Mouse (Mus musculus) intestine, embryonic 15.5 days (tissue): ENCODE measurements at regions not wholly inside any gene's neighbourhood (a gene's known extent, or its start where the extent isn't known, plus 50 kb on each side); places are given as distances from the start of the nearest gene placed in this dataset.

Source experiments
- ATAC-seq: fragments of 200-750 bp; cut with Nextera tagmentation; 2 replicates; pipeline ENCODE4 v1.8.0; 2017; ENCODE audit warnings: moderate TSS enrichment, moderate library complexity
- H3K27ac ChIP-seq: fragments of 300-500 bp; sonication (generic); 2 replicates; pipeline ENCODE4 v1.5.1; 2015; ENCODE audit warnings: mild to moderate bottlenecking, inconsistent platforms
- H3K27me3 ChIP-seq: fragments of 300-500 bp; sonication (generic); replicated peaks from 2 replicates; pipeline ENCODE4 v1.6.1; 2015; ENCODE audit warnings: inconsistent platforms
- H3K36me3 ChIP-seq: fragments of 300-500 bp; sonication (generic); 2 replicates; pipeline ENCODE4 v1.6.1; 2015; ENCODE audit warnings: inconsistent platforms
- H3K4me1 ChIP-seq: fragments of 300-500 bp; sonication (generic); replicated peaks from 2 replicates; pipeline ENCODE4 v1.6.1; 2015; ENCODE audit warnings: inconsistent platforms
- H3K4me2 ChIP-seq: fragments of 300-500 bp; sonication (generic); replicated peaks from 2 replicates; pipeline ENCODE4 v1.6.1; 2015; ENCODE audit warnings: mild to moderate bottlenecking, inconsistent platforms
- H3K4me3 ChIP-seq: fragments of 300-500 bp; sonication (generic); replicated peaks from 2 replicates; pipeline ENCODE4 v1.5.1; 2015; ENCODE audit warnings: inconsistent platforms
- H3K9ac ChIP-seq: fragments of 300-500 bp; sonication (generic); 2 replicates; pipeline ENCODE4 v1.6.1; 2015; ENCODE audit warnings: inconsistent platforms
- H3K9me3 ChIP-seq: fragments of 300-500 bp; sonication (generic); 2 replicates; pipeline ENCODE4 v1.6.1; 2016; ENCODE audit warnings: inconsistent platforms
- WGBS: fragments of 180-500 bp; shearing (Covaris S2); methylation state at CpG from one replicate; pipeline ENCODE4 v1.1.7; 2015; 5-methylcytosine and 5-hydroxymethylcytosine counted together

DNA sequence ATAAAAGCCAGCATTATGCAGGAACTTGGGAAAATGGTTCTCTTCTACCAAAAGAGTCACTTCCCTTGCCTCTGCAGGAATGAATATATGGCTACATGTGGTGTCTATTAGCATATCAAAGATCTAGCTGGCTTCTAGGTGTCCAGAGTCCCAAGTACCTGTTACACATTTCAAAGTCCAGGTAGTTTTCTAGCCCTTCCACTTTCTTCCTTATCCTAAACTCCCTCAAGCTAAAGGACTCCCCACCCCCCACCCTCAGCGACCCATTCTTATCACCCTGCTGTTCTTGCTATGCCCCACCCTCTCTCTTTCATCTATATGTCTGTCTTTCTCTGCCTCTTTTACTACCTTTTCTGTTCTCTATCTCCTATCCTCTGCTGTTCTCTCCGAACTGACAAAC, 288.3 kb upstream of the Cntn4 start:
- H3K9ac ChIP-seq, result no peak overlapping the region
- H3K4me2 ChIP-seq, result no peak overlapping the region
- WGBS, result 20% methylated on average over 2 of the region's 2 CpGs
- no peaks in the 10 kb centered on the region for H3K36me3 ChIP-seq
- peak; percentile 93 for ATAC-seq
- no peaks in the 10 kb centered on the region for H3K4me1 ChIP-seq
- H3K4me3 ChIP-seq, result no peak overlapping the region
- H3K9me3 ChIP-seq, result no peaks in the 10 kb centered on the region
- no peaks in the 10 kb centered on the region for H3K27me3 ChIP-seq
- no peak overlapping the region for H3K27ac ChIP-seq

DNA sequence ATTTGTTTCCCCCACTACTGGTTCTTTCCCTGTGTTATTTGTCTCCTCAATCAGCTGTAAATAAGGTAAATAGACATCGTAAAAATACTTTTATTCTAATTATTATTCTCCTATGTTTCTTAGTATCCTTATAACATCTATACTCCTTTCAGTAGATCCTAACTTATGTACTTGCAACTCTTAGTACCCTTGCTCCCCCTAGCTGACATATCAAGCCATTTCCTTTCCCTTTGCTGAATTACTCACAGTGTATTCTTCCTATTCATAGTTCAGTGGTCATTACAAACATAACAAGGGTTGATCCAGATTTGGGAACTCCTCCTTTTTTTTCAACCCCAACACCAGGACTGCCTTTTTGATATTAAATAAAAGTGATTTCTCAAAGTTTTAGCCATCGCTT, 279.1 kb upstream of the Cntn4 start:
- no peaks in the 10 kb centered on the region for H3K4me1 ChIP-seq
- no peak for ATAC-seq
- WGBS, result 85% methylated on average over 2 of the region's 2 CpGs

DNA sequence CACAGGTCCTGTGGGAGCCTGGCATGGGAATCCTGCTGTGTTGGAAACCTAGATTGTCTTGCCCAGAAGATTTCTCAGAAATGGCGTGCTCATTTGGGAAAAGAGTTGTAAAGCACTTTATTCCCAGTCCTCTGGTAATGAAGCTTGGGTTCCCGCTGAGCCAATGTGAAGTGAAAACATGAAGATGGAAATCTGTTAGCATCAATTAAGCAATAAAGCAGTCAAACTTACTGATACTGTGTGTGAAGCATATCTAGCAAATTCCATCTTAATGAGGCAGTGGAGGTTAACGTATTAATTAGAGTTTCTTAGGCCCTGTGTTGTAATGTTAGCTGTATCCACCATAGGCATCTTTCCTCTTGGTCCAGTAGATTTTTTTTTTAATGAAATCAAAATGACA, 259.9 kb upstream of the Cntn4 start:
- 84% methylated on average over 3 of the region's 3 CpGs for WGBS
- H3K4me3 ChIP-seq, result no peak overlapping the region
- no peaks in the 10 kb centered on the region for H3K36me3 ChIP-seq
- H3K27me3 ChIP-seq, result no peaks in the 10 kb centered on the region
- H3K4me2 ChIP-seq, result no peak overlapping the region
- H3K27ac ChIP-seq, result no peak overlapping the region
- H3K9me3 ChIP-seq, result no peaks in the 10 kb centered on the region
- ATAC-seq, result no peak
- no peak overlapping the region for H3K9ac ChIP-seq
- no peaks in the 10 kb centered on the region for H3K4me1 ChIP-seq

More for the DNA sequence above, 279.1 kb upstream of the Cntn4 start:
- Histone ChIP-seq H3K4me3 (no peak overlapping the region), H3K27me3 (no peaks in the 10 kb centered on the region), H3K36me3 (no peaks in the 10 kb centered on the region), H3K9ac (no peak overlapping the region), H3K4me2 (no peak overlapping the region), H3K27ac (no peak overlapping the region), H3K9me3 (no peaks in the 10 kb centered on the region)

DNA sequence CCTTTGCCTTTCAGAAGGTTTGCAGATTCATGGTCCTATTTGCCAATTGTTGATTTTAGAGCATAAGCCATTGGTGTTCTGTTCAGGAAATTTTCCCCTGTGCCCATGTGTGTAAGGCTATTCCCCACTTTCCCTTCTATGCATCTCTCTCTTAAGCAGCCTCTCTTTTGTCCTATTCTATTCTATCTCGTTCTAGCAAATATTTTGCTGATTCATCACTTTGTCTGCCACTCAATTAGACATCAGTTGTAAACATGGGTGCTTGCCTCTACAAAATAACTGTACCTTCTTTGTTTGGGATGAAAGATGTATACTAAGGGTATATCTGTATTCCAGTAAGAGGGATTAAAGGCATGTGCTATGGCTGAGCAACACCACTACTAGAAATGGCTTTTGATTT, 230.3 kb upstream of the Cntn4 start:
- Histone ChIP-seq H3K4me2 (no peak overlapping the region), H3K4me3 (no peak overlapping the region), H3K27ac (no peak overlapping the region), H3K9me3 (no peaks in the 10 kb centered on the region), H3K4me1 (no peaks in the 10 kb centered on the region), H3K9ac (no peak overlapping the region), H3K36me3 (no peaks in the 10 kb centered on the region), H3K27me3 (no peaks in the 10 kb centered on the region)
- WGBS, result 67% methylated on average over 1 of the region's 1 CpGs
- ATAC-seq, result no peak

DNA sequence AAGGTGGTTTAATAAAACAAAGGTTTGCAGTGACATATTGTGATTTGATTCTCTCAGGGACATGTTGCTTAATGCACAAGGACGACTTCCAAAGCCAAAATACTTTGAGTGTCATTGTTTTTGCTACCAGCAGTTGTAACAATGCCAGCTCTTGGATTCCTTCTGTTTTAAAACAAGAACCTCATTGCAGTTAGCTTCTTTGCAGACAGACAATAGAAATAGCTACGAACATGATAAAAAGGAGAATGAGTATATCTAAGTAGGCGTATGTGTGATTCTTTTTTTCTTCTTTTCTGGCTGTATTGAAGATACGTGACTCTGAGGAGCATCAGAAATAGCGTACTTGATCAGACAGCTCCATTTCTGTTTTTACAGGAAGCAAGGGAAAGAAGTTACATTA, 194.1 kb upstream of the Cntn4 start:
- H3K36me3 ChIP-seq, result no peaks in the 10 kb centered on the region
- no peak overlapping the region for H3K4me3 ChIP-seq
- H3K4me1 ChIP-seq, result no peaks in the 10 kb centered on the region
- no peaks in the 10 kb centered on the region for H3K9me3 ChIP-seq
- WGBS, result 79% methylated on average over 5 of the region's 5 CpGs
- H3K27ac ChIP-seq, result no peak overlapping the region
- H3K4me2 ChIP-seq, result no peak overlapping the region
- no peaks in the 10 kb centered on the region for H3K27me3 ChIP-seq
- no peak for ATAC-seq
- no peak overlapping the region for H3K9ac ChIP-seq

DNA sequence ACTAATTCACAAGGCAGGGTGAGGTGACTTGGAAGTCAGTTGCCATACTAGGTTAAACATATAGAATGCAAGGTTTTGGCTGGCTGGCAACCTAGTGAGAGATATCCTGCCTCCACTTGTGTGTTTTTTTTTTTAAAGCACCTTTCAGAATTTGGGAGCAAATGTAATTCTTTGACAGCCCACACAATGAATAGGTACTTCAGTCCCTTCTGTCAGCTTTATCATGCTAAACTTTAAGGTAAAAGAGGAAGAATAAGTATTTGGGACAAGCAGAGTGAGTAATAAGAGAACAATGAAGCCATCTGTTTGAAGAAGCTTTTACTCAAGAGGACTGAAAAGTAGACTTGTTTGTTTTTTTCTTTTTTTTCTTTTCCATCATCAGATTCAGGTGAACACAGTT, 184.2 kb upstream of the Cntn4 start:
- Histone ChIP-seq H3K9ac (no peak overlapping the region), H3K4me3 (no peak overlapping the region), H3K9me3 (no peaks in the 10 kb centered on the region), H3K27me3 (no peaks in the 10 kb centered on the region), H3K36me3 (no peaks in the 10 kb centered on the region), H3K4me2 (no peak overlapping the region), H3K4me1 (no peaks in the 10 kb centered on the region), H3K27ac (no peak overlapping the region)
- no peak for ATAC-seq
